ENCODE assay signal across 20 mouse cellular contexts in genomic region chr3:33044799-33045106, GRCm38 (mm10).
DNase-seq lines count a peak whose midpoint lies in the region; ATAC-seq and TF ChIP-seq lines count a peak whose summit lies in the region.
"Had no signal": no experiment of that assay in that cellular context is flagged by ENCODE, and none has a peak within 500 bp of the region (broad histone marks: within the 10 kb centered on the region; RNA-seq: fewer than 3 reads in every experiment).

No protein-coding gene starts in this region.

- TF ChIP-seq CTCF in brain, embryonic 14.5 days (IDR thresholded peaks at IDR 0.05; ENCODE audit: borderline replicate concordance, extremely low read depth, insufficient read depth, insufficient read length): no peak
- no peak for TF ChIP-seq CTCF in hindbrain, postnatal 0 days (IDR thresholded peaks at IDR 0.05; ENCODE audit: low read depth)

- no peak overlapping the region for H3K27ac ChIP-seq in embryonic facial prominence, embryonic 11.5 days (replicated peaks; ENCODE audit: low read depth, low read length)
- no peak overlapping the region for H3K27ac ChIP-seq in embryonic facial prominence, embryonic 10.5 days (replicated peaks)
- 0 out of 2 replicates have a peak overlapping the region, but pooled peaks have one; percentile 13 for H3K27ac ChIP-seq in midbrain, embryonic 10.5 days (replicated peaks)
- no peak overlapping the region for H3K27ac ChIP-seq in midbrain, embryonic 16.5 days (ENCODE audit: low read length)
- no peak overlapping the region for H3K27ac ChIP-seq in hindbrain, postnatal 0 days
- H3K27ac ChIP-seq: embryonic facial prominence, embryonic 13.5 days; forebrain, embryonic 12.5 days; heart, embryonic 10.5 days had no signal

- no peaks in the 10 kb centered on the region for H3K9me3 ChIP-seq in embryonic facial prominence, embryonic 11.5 days (replicated peaks; ENCODE audit: control insufficient read depth, low read length)
- H3K9me3 ChIP-seq in embryonic facial prominence, embryonic 10.5 days: no peaks in the 10 kb centered on the region
- H3K9me3 ChIP-seq in midbrain, embryonic 10.5 days (replicated peaks): no peaks in the 10 kb centered on the region
- H3K9me3 ChIP-seq in midbrain, embryonic 16.5 days (replicated peaks; ENCODE audit: control insufficient read depth, low read length, poor library complexity, severe bottlenecking): no peaks in the 10 kb centered on the region
- no peaks in the 10 kb centered on the region for H3K9me3 ChIP-seq in hindbrain, postnatal 0 days (ENCODE audit: low read length)
- H3K9me3 ChIP-seq: embryonic facial prominence, embryonic 13.5 days; forebrain, embryonic 12.5 days; heart, embryonic 10.5 days had no signal

- H3K9ac ChIP-seq in embryonic facial prominence, embryonic 11.5 days (replicated peaks; ENCODE audit: low read length): no peak overlapping the region
- no peak overlapping the region for H3K9ac ChIP-seq in midbrain, embryonic 16.5 days (ENCODE audit: low read depth, low read length)
- H3K9ac ChIP-seq in hindbrain, postnatal 0 days (replicated peaks; ENCODE audit: low read length): no peak overlapping the region
- H3K9ac ChIP-seq: embryonic facial prominence, embryonic 13.5 days; forebrain, embryonic 12.5 days had no signal

- 0 out of 2 replicates have a peak, but pooled peaks have one; percentile 20 for ATAC-seq in embryonic facial prominence, embryonic 11.5 days (replicated peaks; ENCODE audit: insufficient number of reproducible peaks, low FRiP score, low TSS enrichment, low read depth)
- ATAC-seq in midbrain, embryonic 16.5 days: no peak; the same call in 1 of the 2 replicates
- 0 out of 2 replicates have a peak, but pooled peaks have one; percentile 8 for ATAC-seq in hindbrain, postnatal 0 days
- ATAC-seq: activated CD4-positive, CD25-positive, alpha-beta regulatory T cell, adult 4 months; Patski had no signal

- H3K4me2 ChIP-seq in embryonic facial prominence, embryonic 11.5 days (ENCODE audit: low read depth, low read length): no peak overlapping the region
- no peak overlapping the region for H3K4me2 ChIP-seq in midbrain, embryonic 16.5 days (ENCODE audit: low read length)
- H3K4me2 ChIP-seq in hindbrain, postnatal 0 days (ENCODE audit: low read depth, low read length): no peak overlapping the region
- H3K4me2 ChIP-seq: embryonic facial prominence, embryonic 13.5 days; forebrain, embryonic 12.5 days had no signal

- no peaks in the 10 kb centered on the region for H3K27me3 ChIP-seq in embryonic facial prominence, embryonic 11.5 days (ENCODE audit: control insufficient read depth, insufficient read depth, low read length)
- H3K27me3 ChIP-seq in embryonic facial prominence, embryonic 10.5 days (replicated peaks; ENCODE audit: low read depth, poor library complexity, severe bottlenecking): no peaks in the 10 kb centered on the region
- H3K27me3 ChIP-seq in midbrain, embryonic 10.5 days (ENCODE audit: low read depth, poor library complexity, severe bottlenecking): no peaks in the 10 kb centered on the region
- H3K27me3 ChIP-seq in midbrain, embryonic 16.5 days (ENCODE audit: control insufficient read depth, insufficient read depth, low read depth, low read length): no peaks in the 10 kb centered on the region
- no peaks in the 10 kb centered on the region for H3K27me3 ChIP-seq in hindbrain, postnatal 0 days (ENCODE audit: insufficient read depth, low read length)
- H3K27me3 ChIP-seq: forebrain, embryonic 12.5 days had no signal

- no peak for TF ChIP-seq POLR2A in brain, embryonic 14.5 days (IDR thresholded peaks at IDR 0.05; ENCODE audit: borderline replicate concordance, extremely low read depth, insufficient read depth, insufficient read length, poor library complexity, severe bottlenecking)

- H3K4me1 ChIP-seq in embryonic facial prominence, embryonic 11.5 days (ENCODE audit: control insufficient read depth, insufficient read depth, low read length): no peaks in the 10 kb centered on the region
- no peaks in the 10 kb centered on the region for H3K4me1 ChIP-seq in embryonic facial prominence, embryonic 10.5 days
- peaks cover 9% of the 10 kb centered on the region; the same call in 1 of the 2 replicates for H3K4me1 ChIP-seq in midbrain, embryonic 10.5 days
- 0 out of 2 replicates have a peak, but pooled peaks cover 3% of the 10 kb centered on the region for H3K4me1 ChIP-seq in midbrain, embryonic 16.5 days (ENCODE audit: control insufficient read depth, insufficient read depth, low read length)
- no peaks in the 10 kb centered on the region for H3K4me1 ChIP-seq in hindbrain, postnatal 0 days (ENCODE audit: insufficient read depth, low read length)
- H3K4me1 ChIP-seq: embryonic facial prominence, embryonic 13.5 days; heart, embryonic 10.5 days had no signal

- no peak for DNase-seq in embryonic facial prominence, embryonic 11.5 days (ENCODE audit: low spot score)
- no peak for DNase-seq in embryonic facial prominence, embryonic 10.5 days (ENCODE audit: low spot score)
- no peak for DNase-seq in midbrain, embryonic 10.5 days (ENCODE audit: low spot score)
- DNase-seq in brain, embryonic 14.5 days (ENCODE audit: low read depth): peak; percentile 27
- no peak for DNase-seq in hindbrain, postnatal 0 days (ENCODE audit: low spot score)
- no peak for DNase-seq in kidney, postnatal 14 days
- DNase-seq: adrenal gland, postnatal 14 days; cerebellum, adult 18-20 months; cerebellum, adult 9-11 months; cerebellum, postnatal 36 days; gastrocnemius, postnatal 10 days; heart, adult 18-20 months; heart, postnatal 10 days; heart, postnatal 4 days had no signal

- H3K4me3 ChIP-seq in embryonic facial prominence, embryonic 11.5 days (ENCODE audit: low read depth, low read length): no peak overlapping the region
- no peak overlapping the region for H3K4me3 ChIP-seq in embryonic facial prominence, embryonic 10.5 days
- no peak overlapping the region for H3K4me3 ChIP-seq in midbrain, embryonic 10.5 days
- no peak overlapping the region for H3K4me3 ChIP-seq in midbrain, embryonic 16.5 days (ENCODE audit: low read depth, low read length)
- H3K4me3 ChIP-seq in hindbrain, postnatal 0 days (ENCODE audit: low read length): no peak overlapping the region
- H3K4me3 ChIP-seq: embryonic facial prominence, embryonic 13.5 days; forebrain, embryonic 12.5 days; heart, embryonic 10.5 days had no signal

- WGBS in embryonic facial prominence, embryonic 11.5 days: 83% methylated on average over 6 of the region's 6 CpGs
- WGBS in embryonic facial prominence, embryonic 10.5 days: 80% methylated on average over 6 of the region's 6 CpGs
- 82% methylated on average over 6 of the region's 6 CpGs for WGBS in midbrain, embryonic 10.5 days
- 67% methylated on average over 6 of the region's 6 CpGs for WGBS in midbrain, embryonic 16.5 days
- 57% methylated on average over 6 of the region's 6 CpGs for WGBS in hindbrain, postnatal 0 days

- H3K36me3 ChIP-seq in embryonic facial prominence, embryonic 11.5 days (replicated peaks; ENCODE audit: control insufficient read depth, insufficient read depth, low read depth, low read length): no peaks in the 10 kb centered on the region
- no peaks in the 10 kb centered on the region for H3K36me3 ChIP-seq in embryonic facial prominence, embryonic 10.5 days (replicated peaks)
- no peaks in the 10 kb centered on the region for H3K36me3 ChIP-seq in midbrain, embryonic 10.5 days
- H3K36me3 ChIP-seq in midbrain, embryonic 16.5 days (ENCODE audit: control insufficient read depth, insufficient read depth, low read length): no peaks in the 10 kb centered on the region
- no peaks in the 10 kb centered on the region for H3K36me3 ChIP-seq in hindbrain, postnatal 0 days (ENCODE audit: insufficient read depth, low read length)
- H3K36me3 ChIP-seq: embryonic facial prominence, embryonic 13.5 days; forebrain, embryonic 12.5 days; heart, embryonic 10.5 days had no signal
